Mouse (Mus musculus) neutrophil, adult 83 days (primary cell): ENCODE measurements around the gene Gm28053. TPM values are rescaled to one million over a fixed set of nuclear protein-coding genes. Genes with fewer than 3 reads are reported as not detected.

Experiments used
- total RNA-seq, 2 experiments: library from RNA; stranded (reverse); gene quantifications; one replicate each; pipeline ENCODE4 v1.2.4; 2023

Gm28053 gene
- total RNA-seq = not detected

GRCm38 (mm10) chr6:48718455-48718854 is at the start of gene Gm28053, which contains the start of gene Gimap7:
Gene Gm28053, plus strand, starts transcription at chr6:48718607.
Gene Gimap7, plus strand, starts transcription at chr6:48718621.

GRCm38 (mm10) chr6:48675931-48676859 is 42.2 kb upstream of the Gm28053 start, which contains the start of gene Gimap9:
Gene Gimap9, plus strand, starts transcription at chr6:48676129.

DNA sequence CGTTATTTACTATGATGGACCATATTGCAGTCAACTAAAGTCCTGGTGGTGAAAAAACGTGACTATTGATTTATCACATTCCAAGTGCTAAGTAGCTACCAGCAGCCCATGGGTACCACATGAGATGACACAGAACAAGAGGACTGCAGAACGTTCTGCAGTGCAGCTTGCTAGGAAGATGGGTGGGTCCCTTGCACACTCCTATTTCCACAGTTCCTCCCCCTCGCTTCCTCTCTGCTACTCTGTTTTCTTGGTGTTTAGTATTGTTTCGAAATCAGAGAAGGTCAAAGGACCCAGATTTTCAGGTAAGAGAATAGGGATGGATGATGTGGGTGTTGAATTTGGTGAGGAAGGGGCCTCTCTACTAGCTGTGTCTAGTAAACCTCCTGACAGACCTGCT is 34.1 kb upstream of the Gm28053 start, which contains the start of gene Gimap4:
TSS of gene Gimap4 (plus strand) at position 231 of the 400 bp plus-strand sequence.

DNA sequence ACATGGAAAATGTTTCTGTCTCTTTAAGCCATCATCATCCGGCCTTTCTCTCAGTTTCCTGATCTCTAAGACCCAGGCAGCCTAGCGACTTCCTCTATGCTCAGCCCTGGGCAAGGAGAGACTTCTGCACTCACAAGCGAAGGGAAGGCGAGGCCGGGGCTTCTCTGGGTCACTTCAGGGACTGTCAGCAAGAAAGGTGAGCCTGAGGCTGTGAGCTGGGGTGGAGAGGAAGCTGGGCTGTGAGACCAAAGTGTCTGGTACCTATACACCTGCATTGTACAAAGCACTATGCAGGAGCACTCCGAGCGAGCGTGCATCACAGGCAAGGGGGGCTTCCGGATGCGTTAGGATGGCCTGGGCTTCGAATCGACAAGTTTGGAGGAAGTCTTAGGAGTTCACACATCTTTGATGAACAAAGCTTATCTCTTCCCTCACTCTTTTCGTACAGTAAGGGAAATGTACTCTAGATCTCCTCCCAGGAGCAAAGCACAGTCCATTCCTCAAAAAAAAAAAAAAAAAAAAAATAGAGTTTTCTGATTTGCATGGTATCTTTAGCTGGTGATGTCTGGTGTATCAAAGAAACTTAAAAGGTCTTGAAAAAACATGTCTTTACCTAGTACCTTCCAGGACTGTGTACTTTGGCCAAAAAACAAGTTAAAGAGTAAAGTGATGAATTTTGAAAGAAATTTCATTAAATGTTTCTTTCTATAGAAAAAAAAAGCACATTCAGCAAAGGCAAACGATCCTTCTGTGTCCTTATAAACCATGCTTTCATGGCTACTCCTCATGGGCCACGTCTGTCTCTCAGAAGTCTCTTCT is 20.8 kb downstream of the Gm28053 start, which contains the start of gene Gimap1:
TSS of gene Gimap1 (plus strand) at position 94 of the 819 bp plus-strand sequence.

DNA sequence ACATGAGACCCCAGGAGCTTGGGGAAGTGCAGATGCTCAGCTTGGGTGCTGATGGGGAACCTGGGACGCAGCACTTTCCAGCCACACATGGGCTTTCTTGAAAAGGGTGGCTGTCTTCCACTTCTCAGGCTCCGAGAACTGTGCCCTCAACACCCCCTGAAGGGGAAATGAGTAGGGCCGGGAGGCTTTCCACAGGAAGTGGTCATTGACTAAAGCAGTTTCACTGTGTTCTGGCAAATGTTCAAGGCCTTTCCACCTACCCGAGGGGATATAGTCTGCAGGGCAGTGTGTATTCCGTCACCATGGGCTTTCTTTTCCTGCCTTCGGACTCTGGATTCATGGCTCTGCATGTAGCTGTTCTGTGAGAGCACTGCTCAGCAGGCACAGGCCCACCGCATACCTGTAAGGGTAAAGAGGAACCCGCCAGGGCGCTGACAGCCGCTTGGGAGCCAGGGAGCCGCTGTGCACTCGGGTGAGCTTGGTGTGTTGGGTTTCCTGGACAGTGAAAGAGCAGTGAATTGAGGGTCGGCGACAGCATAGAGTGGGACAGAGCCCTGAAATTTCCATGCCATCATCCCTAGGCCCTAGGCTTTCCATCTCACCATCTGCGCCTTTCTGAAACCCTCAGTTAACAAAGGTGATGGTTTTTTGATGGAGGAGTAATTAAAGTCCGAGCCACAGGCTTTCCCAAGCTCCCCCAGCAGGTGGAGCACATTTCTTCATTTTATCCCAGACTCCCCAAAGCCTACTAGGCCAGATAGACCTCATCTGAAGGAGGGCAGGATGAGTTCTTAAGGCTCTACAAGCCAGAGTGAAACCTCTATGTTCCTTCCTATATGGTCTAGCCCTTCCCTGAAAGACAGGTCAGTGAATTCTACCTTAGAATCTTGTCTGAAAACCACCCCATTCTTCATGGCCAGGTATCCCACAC is 27.8 kb downstream of the Gm28053 start, which contains the start of gene Gimap5:
TSS of gene Gimap5 (plus strand) at position 239 of the 931 bp plus-strand sequence.

DNA sequence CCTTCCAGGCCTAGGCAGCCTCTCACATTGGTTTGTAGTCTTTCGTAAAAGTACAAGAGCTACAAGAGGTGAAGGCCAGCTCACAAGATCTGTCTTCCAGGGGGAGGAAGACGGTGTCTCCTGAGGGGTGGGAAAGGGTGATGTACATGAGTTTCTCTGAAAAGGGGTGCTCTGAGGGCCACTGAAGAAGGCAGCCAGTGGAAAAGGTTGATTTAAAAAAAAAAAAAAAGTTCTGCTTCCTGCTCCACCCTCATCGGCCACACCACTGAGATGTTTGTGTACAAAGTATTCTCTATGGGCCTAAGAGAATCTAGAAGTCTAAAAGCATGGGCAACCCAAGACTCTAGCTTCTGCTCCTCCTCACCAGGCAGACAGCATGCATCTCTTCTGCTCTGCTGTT is 52.3 kb downstream of the Gm28053 start, which contains the start of gene Gimap3:
TSS of gene Gimap3 (minus strand) at position 156 of the 400 bp plus-strand sequence.

Other genes starting within 250 kb of the Gm28053 start
- gene Atp6v0e2, start 181.0 kb upstream of the Gm28053 start, total RNA-seq = under 1 TPM in 1 of 2 experiments, not detected in 1; 0.35 TPM
- gene Lrrc61, start 163.8 kb upstream of the Gm28053 start, total RNA-seq = 10 to 100 TPM; 28.8 to 38.8 TPM
- gene Rarres2, start 145.8 kb upstream of the Gm28053 start, total RNA-seq = not detected
- not detected for gene Gm45021, start 129.0 kb upstream of the Gm28053 start, total RNA-seq
- gene Repin1, start 124.7 kb upstream of the Gm28053 start, total RNA-seq = 1 to 10 TPM; 2.4 to 2.7 TPM
- 1 to 10 TPM in 1 of 2 experiments, not detected in 1; 2.7 TPM for gene Gm44965, start 124.7 kb upstream of the Gm28053 start, total RNA-seq
- gene Zfp775, start 116.5 kb upstream of the Gm28053 start, total RNA-seq = 1 to 10 TPM; 1.1 to 1.2 TPM
- under 1 TPM in 1 of 2 experiments, not detected in 1; 0.09 TPM for gene AI854703, start 91.8 kb upstream of the Gm28053 start, total RNA-seq
- gene Gimap8, start 71.4 kb upstream of the Gm28053 start, total RNA-seq = under 1 TPM; 0.13 to 0.20 TPM
- 1 to 10 TPM; 5.3 to 5.5 TPM for gene Gimap9, start 42.5 kb upstream of the Gm28053 start, total RNA-seq
- gene Gimap4, start 34.1 kb upstream of the Gm28053 start, total RNA-seq = under 1 TPM in 1 of 2 experiments, not detected in 1; 0.68 TPM
- 1 to 10 TPM; 3.2 to 5.0 TPM for gene Gimap6, start 10.4 kb upstream of the Gm28053 start, total RNA-seq
- not detected for gene Gimap7, start within 50 bp of the Gm28053 start, total RNA-seq
- 1 to 10 TPM in 1 of 2 experiments, under 1 TPM in 1; 0.60 to 1.3 TPM for gene Gimap1, start 20.4 kb downstream of the Gm28053 start, total RNA-seq
- gene Gimap5, start 27.6 kb downstream of the Gm28053 start, total RNA-seq = under 1 TPM; 0.46 to 0.99 TPM
- under 1 TPM; 0.24 to 0.38 TPM for gene Gimap3, start 52.2 kb downstream of the Gm28053 start, total RNA-seq
- 10 to 100 TPM in 1 of 2 experiments, 1 to 10 TPM in 1; 5.1 to 14.1 TPM for gene Tmem176a, start 122.3 kb downstream of the Gm28053 start, total RNA-seq
- gene Tmem176b, start 122.9 kb downstream of the Gm28053 start, total RNA-seq = 10 to 100 TPM; 20.6 to 27.0 TPM
- gene Aoc1, start 154.3 kb downstream of the Gm28053 start, total RNA-seq = not detected
- not detected for gene 1600015I10Rik, start 211.3 kb downstream of the Gm28053 start, total RNA-seq